Mouse (Mus musculus) lung, postnatal 14 days (tissue): ENCODE measurements around the gene Bst2.

Experiments
- DNase-seq: peaks from one replicate; pipeline ENCODE4 v3.0.0; 2021

Bst2 gene

GRCm38 (mm10) chr8:71558958-71559690, 21.9 kb upstream of the Bst2 start:
- DNase-seq = peak; percentile 80

DNA sequence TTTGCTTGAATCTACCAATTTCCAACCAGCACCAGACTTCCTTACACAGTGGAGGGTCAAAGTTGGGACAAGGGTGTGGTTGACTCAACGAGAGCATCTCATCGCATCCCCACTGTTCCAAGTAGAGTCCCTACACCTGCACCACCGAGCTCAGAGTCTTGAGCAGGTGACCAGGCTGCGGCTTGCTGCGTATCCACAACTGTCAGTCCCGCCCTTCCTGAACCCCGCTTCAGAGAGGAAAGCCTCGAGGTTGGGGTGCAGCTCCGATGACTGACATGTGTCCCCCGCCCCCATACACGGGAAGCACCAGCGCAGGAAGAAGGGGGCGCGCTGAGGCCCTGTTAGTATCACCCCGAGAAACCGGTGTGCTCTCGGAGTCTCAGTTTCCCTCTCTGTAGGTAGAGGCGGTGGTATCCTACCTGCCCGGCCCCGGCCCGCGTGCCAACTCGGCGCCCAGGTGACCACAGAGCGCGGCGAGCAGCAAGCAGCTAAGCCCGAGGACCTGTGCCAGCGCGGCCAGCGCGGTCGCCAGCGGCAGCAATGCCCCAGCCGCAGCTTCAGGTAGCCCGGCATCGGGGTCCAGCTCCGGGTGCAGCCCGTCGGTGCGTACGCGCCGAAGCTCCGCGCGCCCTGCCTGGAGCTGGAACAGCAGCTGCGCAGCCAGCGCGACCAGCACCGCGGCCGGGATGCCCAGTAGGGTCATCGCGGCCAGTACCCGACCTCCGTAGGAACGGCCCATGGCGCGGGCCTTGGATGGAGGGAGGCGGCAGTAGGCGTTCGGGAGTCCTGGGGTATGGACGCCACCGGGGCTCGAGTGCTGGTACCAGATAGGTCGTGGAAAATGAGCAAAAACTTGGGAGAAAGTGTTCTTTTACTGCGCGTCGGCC, 21.1 kb upstream of the Bst2 start, which contains the start of gene Tmem221:
Gene Tmem221, minus strand, starts transcription at position 801 of the 887 bp plus-strand sequence.
- no peak for DNase-seq

- no peak for DNase-seq
Observed at GRCm38 (mm10) chr8:71554644-71555043, 17.4 kb upstream of the Bst2 start.

GRCm38 (mm10) chr8:71554001-71554400, 16.7 kb upstream of the Bst2 start:
- DNase-seq = no peak

GRCm38 (mm10) chr8:71552770-71553169, 15.5 kb upstream of the Bst2 start:
- DNase-seq = no peak

DNA sequence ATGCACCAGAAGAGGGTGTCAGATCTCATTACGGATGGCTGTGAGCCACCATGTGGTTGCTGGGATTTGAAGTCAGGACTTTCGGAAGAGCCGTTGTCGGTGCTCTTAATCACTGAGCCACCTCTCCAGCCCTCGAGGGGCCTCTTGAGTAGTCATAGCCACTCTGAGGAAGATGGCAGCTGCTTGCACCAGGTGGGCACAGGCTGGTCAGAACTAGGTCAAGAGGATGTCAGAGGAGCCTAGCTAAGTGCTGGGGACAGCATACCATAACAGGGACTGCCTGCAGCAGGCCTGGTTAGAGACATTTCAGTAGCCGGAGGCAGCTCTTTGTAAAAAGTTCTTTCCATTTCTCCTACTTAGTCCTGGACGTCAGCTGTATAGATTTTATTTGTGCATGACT, 13.5 kb upstream of the Bst2 start:
- DNase-seq = no peak

GRCm38 (mm10) chr8:71547590-71547989, 10.3 kb upstream of the Bst2 start:
- DNase-seq = no peak

- DNase-seq = no peak
Observed at GRCm38 (mm10) chr8:71545053-71545452, 7.8 kb upstream of the Bst2 start.

- DNase-seq = no peak
Observed at GRCm38 (mm10) chr8:71543755-71544154, 6.5 kb upstream of the Bst2 start.

GRCm38 (mm10) chr8:71542632-71543343, 5.5 kb upstream of the Bst2 start, which contains the start of gene Mvb12a:
Mvb12a (plus strand) TSS chr8:71542922.
- DNase-seq = peak; percentile 96

DNA sequence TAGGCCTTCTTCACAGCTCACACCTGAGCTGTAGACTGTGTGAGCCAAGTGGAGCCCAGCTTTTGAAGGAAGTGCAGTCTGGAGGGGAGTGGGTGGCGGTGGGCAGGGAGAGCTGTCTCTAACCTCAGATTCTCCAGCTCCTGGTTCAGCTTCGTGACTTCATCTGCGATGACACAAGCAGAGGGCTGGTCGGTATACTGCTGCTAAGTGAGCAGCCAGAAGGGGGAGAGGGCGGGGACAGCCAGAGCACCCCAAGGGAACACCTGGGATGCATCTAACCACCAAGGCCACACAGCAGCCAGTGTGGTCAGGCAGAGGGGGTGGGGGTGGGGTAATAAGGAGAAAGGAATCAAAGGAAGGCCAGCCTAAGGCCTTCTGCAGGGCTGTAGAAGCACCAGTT, 1.6 kb downstream of the Bst2 start:
- DNase-seq = no peak

DNA sequence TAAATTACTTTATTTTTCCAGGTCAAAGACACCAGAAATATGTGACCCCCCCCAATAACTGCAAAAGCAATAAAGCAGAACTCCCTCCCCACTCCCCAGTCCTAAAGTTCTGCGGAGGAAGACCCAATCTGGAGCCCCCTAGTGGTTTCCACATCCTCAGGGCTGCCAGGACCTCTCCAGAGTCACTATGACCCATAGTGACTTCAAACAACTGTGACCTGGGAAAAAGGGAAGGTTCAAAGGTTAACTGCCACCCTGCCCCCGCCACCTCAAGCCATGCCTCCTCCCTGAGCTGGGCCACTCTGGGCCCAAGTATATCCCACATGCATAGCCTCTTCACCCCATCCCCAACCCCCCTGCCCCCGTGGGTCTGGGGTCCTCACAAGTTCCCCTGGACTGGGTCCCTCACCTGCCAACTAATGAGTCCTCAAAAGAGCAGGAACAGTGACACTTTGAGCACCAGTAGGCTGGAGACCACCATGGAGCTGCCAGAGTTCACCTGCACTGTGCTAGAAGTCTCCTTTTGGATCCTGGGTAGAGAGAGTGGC, 2.9 kb downstream of the Bst2 start:
- DNase-seq = no peak

DNA sequence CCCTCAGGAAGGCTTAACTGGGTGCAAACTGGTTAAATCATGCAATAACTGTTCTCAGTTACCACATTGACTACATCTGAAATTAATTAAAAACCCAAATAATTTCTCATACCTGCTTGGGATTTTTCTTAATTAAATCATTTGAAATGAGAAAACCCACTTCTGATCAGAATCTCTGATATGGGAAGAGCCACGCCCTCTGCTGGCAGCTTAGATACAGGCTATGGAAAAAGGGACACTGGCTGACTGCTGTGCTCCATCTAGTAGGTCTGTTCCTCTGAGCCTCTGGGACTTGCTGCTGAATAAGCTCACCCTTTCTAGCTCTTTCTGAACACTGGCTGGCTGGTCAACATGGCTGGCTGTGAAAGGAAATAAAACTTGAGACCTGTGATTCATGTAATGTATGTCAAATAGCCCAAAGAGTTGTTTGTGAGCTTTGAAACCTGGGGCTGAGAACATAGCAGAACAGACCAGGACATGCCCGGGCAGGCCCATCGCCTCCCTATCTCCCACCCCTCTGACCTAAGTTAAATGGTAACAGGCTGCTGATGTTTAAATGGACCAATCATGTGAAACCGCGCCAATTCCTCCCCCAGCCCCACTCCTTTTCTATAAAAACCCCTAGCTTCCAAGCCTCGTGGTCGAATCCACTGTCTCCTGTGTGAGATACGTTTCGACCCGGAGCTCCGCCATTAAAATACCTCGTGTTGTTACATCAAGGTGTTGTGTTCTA, 6.4 kb downstream of the Bst2 start:
- DNase-seq = peak; percentile 46

GRCm38 (mm10) chr8:71528362-71529073, 8.7 kb downstream of the Bst2 start:
- peak; percentile 59 for DNase-seq

DNA sequence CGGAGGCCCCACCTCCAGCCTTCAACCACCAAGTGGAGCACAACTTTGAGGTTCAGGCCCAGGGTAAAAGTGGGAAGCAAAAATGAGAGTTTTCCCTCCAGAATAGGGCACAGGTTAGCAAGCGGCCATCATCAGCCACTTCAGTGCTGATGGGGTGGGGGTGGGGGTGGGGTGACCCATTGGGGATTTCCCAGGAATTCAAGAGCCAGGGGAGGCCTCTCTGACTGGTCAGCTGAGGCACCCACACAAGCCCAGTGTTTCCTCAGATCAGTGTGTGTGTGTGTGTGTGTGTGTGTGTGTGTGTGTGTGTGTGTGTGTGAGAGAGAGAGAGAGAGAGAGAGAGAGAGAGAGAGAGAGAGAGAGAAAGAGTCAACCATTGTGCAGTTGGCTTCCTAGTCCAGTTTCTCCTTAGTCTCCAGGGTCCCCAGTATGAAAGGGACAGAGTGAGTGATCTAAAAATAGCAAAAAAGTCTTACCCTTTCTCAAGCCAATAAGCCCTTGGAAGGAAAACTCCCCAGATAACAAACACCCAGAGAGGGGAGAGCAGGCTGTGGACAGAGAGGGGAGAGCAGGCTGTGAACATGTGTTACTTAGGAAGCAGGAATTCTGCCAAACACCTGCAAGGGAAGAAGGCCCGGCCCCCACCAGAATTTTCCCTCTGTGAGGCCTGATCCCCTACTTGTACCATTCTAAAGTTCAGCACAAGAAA, 9.9 kb downstream of the Bst2 start:
- DNase-seq = no peak

GRCm38 (mm10) chr8:71526272-71526671, 11.0 kb downstream of the Bst2 start:
- no peak for DNase-seq

GRCm38 (mm10) chr8:71525226-71526050, 11.8 kb downstream of the Bst2 start, which contains the start of gene Ccdc194:
Ccdc194 (minus strand) TSS chr8:71525711.
- no peak for DNase-seq

DNA sequence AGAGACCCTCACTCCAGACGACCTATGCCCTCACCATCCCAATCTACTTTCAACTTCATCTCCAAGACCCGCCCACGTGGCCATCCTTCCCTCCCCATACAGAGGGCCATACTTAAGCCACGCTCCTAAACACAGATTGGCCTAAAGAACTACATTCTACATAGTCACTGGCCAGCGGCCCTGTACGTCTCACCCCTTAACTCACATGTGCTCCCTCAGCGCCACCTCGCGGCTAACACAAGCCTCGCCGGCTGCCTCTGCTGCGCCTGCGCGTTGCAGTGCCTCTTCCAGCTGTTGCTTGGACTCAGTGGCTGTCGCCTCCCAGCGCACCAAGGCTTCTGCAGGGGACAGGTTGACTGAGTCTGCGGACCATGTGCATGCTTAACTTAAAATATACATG, 15.6 kb downstream of the Bst2 start:
- DNase-seq = peak; percentile 98

DNA sequence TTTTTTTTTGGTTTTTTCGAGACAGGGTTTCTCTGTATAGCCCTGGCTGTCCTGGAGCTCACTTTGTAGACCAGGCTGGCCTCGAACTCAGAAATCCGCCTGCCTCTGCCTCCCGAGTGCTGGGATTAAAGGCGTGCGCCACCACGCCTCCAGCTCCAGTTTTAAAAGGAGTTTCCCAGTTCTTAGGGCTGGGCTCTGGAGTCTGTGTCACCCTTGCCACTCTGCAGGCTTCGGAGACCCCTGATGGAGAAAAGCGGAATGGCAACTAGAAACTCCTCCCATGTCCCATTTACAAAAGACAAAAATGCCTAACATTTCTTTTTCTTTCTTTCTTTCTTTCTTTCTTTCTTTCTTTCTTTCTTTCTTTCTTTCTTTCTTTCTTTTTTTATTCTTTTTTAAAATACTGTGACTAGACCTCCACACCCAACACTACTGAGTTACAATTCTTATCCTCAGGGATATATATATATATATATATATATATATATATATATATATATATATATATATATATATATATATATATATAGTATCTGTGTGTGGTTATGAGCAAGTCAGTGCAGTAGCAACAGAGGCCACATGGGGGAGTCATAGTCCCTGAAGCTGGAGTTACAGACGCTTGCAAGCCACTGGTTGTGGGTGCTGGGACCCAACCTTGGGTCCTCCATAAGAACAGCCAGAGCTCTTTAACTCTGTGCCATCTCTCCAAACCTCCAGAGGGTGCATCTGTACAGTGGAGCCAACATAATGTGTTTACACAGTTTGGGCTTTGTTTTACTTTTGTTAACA, 18.0 kb downstream of the Bst2 start:
- peak; percentile 83 for DNase-seq
